Mouse (Mus musculus): Measurements from ENCODE around the gene Stpg3. TPM values are rescaled to one million over a fixed set of nuclear protein-coding genes. Genes with fewer than 3 reads are reported as not detected.
A peak's percentile ranks its signal among the peaks of the same experiment; 100 is the strongest.

Stpg3 gene
- total RNA-seq, 2 experiments from 2014 or later = not detected

GRCm38 (mm10) chr2:25237522-25237921, 23.1 kb upstream of the Stpg3 start:
- intact Hi-C loops (cut with DNase I) = no loop called here
- DNase-seq = no peak

GRCm38 (mm10) chr2:25236614-25237013, 22.2 kb upstream of the Stpg3 start, which contains the start of gene Rnf224:
TSS of gene Rnf224 (minus strand) at chr2:25236787.
- intact Hi-C loops (cut with DNase I) = no loop called here
- DNase-seq = no peak

- intact Hi-C loops (cut with DNase I) = no loop called here
- no peak for DNase-seq
Measured at GRCm38 (mm10) chr2:25234551-25235220, 20.2 kb upstream of the Stpg3 start.

GRCm38 (mm10) chr2:25234050-25234449, 19.6 kb upstream of the Stpg3 start, which contains the start of gene Slc34a3:
TSS of gene Slc34a3 (minus strand) at chr2:25234364.
- DNase-seq = no peak
- intact Hi-C loops (cut with DNase I) = no loop called here

- no peak for DNase-seq
- intact Hi-C loops (cut with DNase I) = no loop called here
Measured at GRCm38 (mm10) chr2:25233421-25233820, 19.0 kb upstream of the Stpg3 start.

GRCm38 (mm10) chr2:25231038-25231437, 16.6 kb upstream of the Stpg3 start:
- intact Hi-C loops (cut with DNase I) = no loop called here
- DNase-seq = no peak

- no peak for DNase-seq
- intact Hi-C loops (cut with DNase I) = no loop called here
Measured at GRCm38 (mm10) chr2:25230581-25230980, 16.1 kb upstream of the Stpg3 start.

GRCm38 (mm10) chr2:25229582-25229981, 15.1 kb upstream of the Stpg3 start:
- intact Hi-C loops (cut with DNase I) = loop anchor here (2.0 to 5.0 kb wide), 3 partner anchors 25 to 103 kb away; partner anchors contain the start of gene Tmem203
- no peak for DNase-seq

- no peak for DNase-seq
- intact Hi-C loops (cut with DNase I) = loop anchor here (1.0 to 5.0 kb wide), 5 partner anchors 26 to 102 kb away; partner anchors contain the start of gene Tmem203
Measured at GRCm38 (mm10) chr2:25228995-25229530, 14.6 kb upstream of the Stpg3 start.

- intact Hi-C loops (cut with DNase I) = loop anchor here (1.0 to 5.0 kb wide), 5 partner anchors 26 to 102 kb away; partner anchors contain the start of gene Tmem203
- peak; percentile 85 to 88 for DNase-seq
Measured at GRCm38 (mm10) chr2:25228431-25228889, 14.0 kb upstream of the Stpg3 start.

- no peak for DNase-seq
- intact Hi-C loops (cut with DNase I) = loop anchor here (5.0 kb wide), 1 partner anchor 65 kb away; no protein-coding TSS in a partner anchor
Measured at GRCm38 (mm10) chr2:25227406-25227805, 13.0 kb upstream of the Stpg3 start.

GRCm38 (mm10) chr2:25226864-25227263, 12.4 kb upstream of the Stpg3 start:
- intact Hi-C loops (cut with DNase I) = loop anchor here (5.0 kb wide), 1 partner anchor 65 kb away; no protein-coding TSS in a partner anchor

GRCm38 (mm10) chr2:25225811-25226379, 11.5 kb upstream of the Stpg3 start:
- DNase-seq = no peak
- intact Hi-C loops (cut with DNase I) = loop anchor here (5.0 kb wide), 1 partner anchor 66 kb away; no protein-coding TSS in a partner anchor

More at GRCm38 (mm10) chr2:25226864-25227263, 12.4 kb upstream of the Stpg3 start:
- no peak for DNase-seq

- intact Hi-C loops (cut with DNase I) = loop anchor here (5.0 kb wide), 1 partner anchor 67 kb away; no protein-coding TSS in a partner anchor
Measured at GRCm38 (mm10) chr2:25224766-25225752, 10.6 kb upstream of the Stpg3 start.

GRCm38 (mm10) chr2:25224492-25224765, 10.0 kb upstream of the Stpg3 start, which contains the start of gene Tubb4b:
TSS of gene Tubb4b (minus strand) at chr2:25224702.
- no peak for DNase-seq
- intact Hi-C loops (cut with DNase I) = no loop called here

More at GRCm38 (mm10) chr2:25224766-25225752, 10.6 kb upstream of the Stpg3 start:
- DNase-seq = peak; percentile 92 to 95

GRCm38 (mm10) chr2:25223681-25224491, 9.4 kb upstream of the Stpg3 start:
- DNase-seq = peak; percentile 79 to 83
- intact Hi-C loops (cut with DNase I) = loop anchor here (1.0 kb wide), 1 partner anchor 12 kb away; no protein-coding TSS in a partner anchor

GRCm38 (mm10) chr2:25221331-25221772, 6.9 kb upstream of the Stpg3 start:
- DNase-seq = no peak
- intact Hi-C loops (cut with DNase I) = no loop called here

- intact Hi-C loops (cut with DNase I) = no loop called here
- no peak for DNase-seq
Measured at GRCm38 (mm10) chr2:25218445-25218844, 4.0 kb upstream of the Stpg3 start, which contains the start of gene Fam166a. TSS of gene Fam166a (plus strand) at chr2:25218745.

GRCm38 (mm10) chr2:25217666-25218065, 3.2 kb upstream of the Stpg3 start:
- DNase-seq = no peak

More at GRCm38 (mm10) chr2:25217666-25218065, 3.2 kb upstream of the Stpg3 start:
- intact Hi-C loops (cut with DNase I) = no loop called here

All from heart, postnatal 36 days (tissue).